Mouse (Mus musculus): Measurements from ENCODE around the gene Mcm3ap. TPM values are rescaled to one million over a fixed set of nuclear protein-coding genes. Genes with fewer than 3 reads are reported as not detected.
A peak's percentile ranks its signal among the peaks of the same experiment; 100 is the strongest.

Mcm3ap gene
- polyA plus RNA-seq, 1 experiment: 56.0 TPM

- no peak within 1 kb of the TSS for H3K27ac ChIP-seq (ENCODE audit: insufficient read depth, low read length)
- TF ChIP-seq CTCF (IDR thresholded peaks at IDR 0.05; ENCODE audit: extremely low read depth, insufficient read depth, low read length) (no peak), POLR2A (IDR thresholded peaks at IDR 0.05; ENCODE audit: extremely low read depth, insufficient read depth, low read length) (peak; percentile 76)
- H3K4me1 ChIP-seq (ENCODE audit: control insufficient read depth, insufficient read depth, low read length): 0 out of 2 replicates have a peak, but pooled peaks cover 2% of the 10 kb centered on the region
- peak within 1 kb of the TSS; percentile 54 for H3K4me3 ChIP-seq (ENCODE audit: insufficient read depth, low read length)
These were observed 62.6 kb downstream of the Mcm3ap start, which contains the start of gene Lss for GRCm38 (mm10) chr10:76531375-76531774. Gene Lss, plus strand, starts transcription at chr10:76531588.

- Histone ChIP-seq H3K4me3 (ENCODE audit: insufficient read depth, low read length) (peak overlapping the region; percentile 54), H3K4me1 (ENCODE audit: control insufficient read depth, insufficient read depth, low read length) (0 out of 2 replicates have a peak, but pooled peaks cover 2% of the 10 kb centered on the region), H3K27ac (ENCODE audit: insufficient read depth, low read length) (no peak overlapping the region)
- TF ChIP-seq CTCF (IDR thresholded peaks at IDR 0.05; ENCODE audit: extremely low read depth, insufficient read depth, low read length) (no peak), POLR2A (IDR thresholded peaks at IDR 0.05; ENCODE audit: extremely low read depth, insufficient read depth, low read length) (no peak)
These were observed 63.1 kb downstream of the Mcm3ap start for GRCm38 (mm10) chr10:76531828-76532227.

- Histone ChIP-seq H3K27ac (ENCODE audit: insufficient read depth, low read length) (no peak overlapping the region), H3K4me3 (ENCODE audit: insufficient read depth, low read length) (no peak overlapping the region), H3K4me1 (ENCODE audit: control insufficient read depth, insufficient read depth, low read length) (0 out of 2 replicates have a peak, but pooled peaks cover 2% of the 10 kb centered on the region)
- TF ChIP-seq CTCF (IDR thresholded peaks at IDR 0.05; ENCODE audit: extremely low read depth, insufficient read depth, low read length) (no peak), POLR2A (IDR thresholded peaks at IDR 0.05; ENCODE audit: extremely low read depth, insufficient read depth, low read length) (no peak)
These were observed 66.8 kb downstream of the Mcm3ap start for GRCm38 (mm10) chr10:76535526-76535925.

- no peak for TF ChIP-seq POLR2A (IDR thresholded peaks at IDR 0.05; ENCODE audit: extremely low read depth, insufficient read depth, low read length)
- TF ChIP-seq CTCF (IDR thresholded peaks at IDR 0.05; ENCODE audit: extremely low read depth, insufficient read depth, low read length): no peak
- Histone ChIP-seq H3K27ac (ENCODE audit: insufficient read depth, low read length) (no peak overlapping the region), H3K4me3 (ENCODE audit: insufficient read depth, low read length) (no peak overlapping the region), H3K4me1 (ENCODE audit: control insufficient read depth, insufficient read depth, low read length) (0 out of 2 replicates have a peak, but pooled peaks cover 2% of the 10 kb centered on the region)
These were observed 68.9 kb downstream of the Mcm3ap start for GRCm38 (mm10) chr10:76537619-76538018.

- no peaks in the 10 kb centered on the region for H3K4me1 ChIP-seq (ENCODE audit: control insufficient read depth, insufficient read depth, low read length)
- no peak overlapping the region for H3K4me3 ChIP-seq (ENCODE audit: insufficient read depth, low read length)
- no peak for TF ChIP-seq POLR2A (IDR thresholded peaks at IDR 0.05; ENCODE audit: extremely low read depth, insufficient read depth, low read length)
- TF ChIP-seq CTCF (IDR thresholded peaks at IDR 0.05; ENCODE audit: extremely low read depth, insufficient read depth, low read length): no peak
- H3K27ac ChIP-seq (ENCODE audit: insufficient read depth, low read length): no peak overlapping the region
These were observed 72.8 kb downstream of the Mcm3ap start for GRCm38 (mm10) chr10:76541336-76542085.

GRCm38 (mm10) chr10:76542636-76543375 lies 74.1 kb downstream of the Mcm3ap start:
- Histone ChIP-seq H3K4me1 (ENCODE audit: control insufficient read depth, insufficient read depth, low read length) (no peaks in the 10 kb centered on the region), H3K4me3 (ENCODE audit: insufficient read depth, low read length) (no peak overlapping the region), H3K27ac (ENCODE audit: insufficient read depth, low read length) (no peak overlapping the region)
- TF ChIP-seq CTCF (IDR thresholded peaks at IDR 0.05; ENCODE audit: extremely low read depth, insufficient read depth, low read length): no peak
- TF ChIP-seq POLR2A (IDR thresholded peaks at IDR 0.05; ENCODE audit: extremely low read depth, insufficient read depth, low read length): no peak

- Histone ChIP-seq H3K27ac (ENCODE audit: insufficient read depth, low read length) (no peak overlapping the region), H3K4me3 (ENCODE audit: insufficient read depth, low read length) (no peak overlapping the region), H3K4me1 (ENCODE audit: control insufficient read depth, insufficient read depth, low read length) (no peaks in the 10 kb centered on the region)
- TF ChIP-seq POLR2A (IDR thresholded peaks at IDR 0.05; ENCODE audit: extremely low read depth, insufficient read depth, low read length): no peak
- TF ChIP-seq CTCF (IDR thresholded peaks at IDR 0.05; ENCODE audit: extremely low read depth, insufficient read depth, low read length): no peak
These were observed 77.8 kb downstream of the Mcm3ap start for GRCm38 (mm10) chr10:76546566-76546965.

GRCm38 (mm10) chr10:76548218-76548617 lies 79.5 kb downstream of the Mcm3ap start:
- H3K4me1 ChIP-seq (ENCODE audit: control insufficient read depth, insufficient read depth, low read length): no peaks in the 10 kb centered on the region
- TF ChIP-seq POLR2A (IDR thresholded peaks at IDR 0.05; ENCODE audit: extremely low read depth, insufficient read depth, low read length): no peak
- no peak for TF ChIP-seq CTCF (IDR thresholded peaks at IDR 0.05; ENCODE audit: extremely low read depth, insufficient read depth, low read length)
- H3K4me3 ChIP-seq (ENCODE audit: insufficient read depth, low read length): no peak overlapping the region
- H3K27ac ChIP-seq (ENCODE audit: insufficient read depth, low read length): no peak overlapping the region

- no peaks in the 10 kb centered on the region for H3K4me1 ChIP-seq (ENCODE audit: control insufficient read depth, insufficient read depth, low read length)
- TF ChIP-seq POLR2A (IDR thresholded peaks at IDR 0.05; ENCODE audit: extremely low read depth, insufficient read depth, low read length) (no peak), CTCF (IDR thresholded peaks at IDR 0.05; ENCODE audit: extremely low read depth, insufficient read depth, low read length) (peak; percentile 38; the same call in 1 of the 2 replicates)
- H3K27ac ChIP-seq (ENCODE audit: insufficient read depth, low read length): no peak overlapping the region
- H3K4me3 ChIP-seq (ENCODE audit: insufficient read depth, low read length): no peak overlapping the region
These were observed 81.7 kb downstream of the Mcm3ap start for GRCm38 (mm10) chr10:76550458-76550857.

All from cortical plate, adult 2 months (tissue).